Mouse (Mus musculus): Measurements from ENCODE around the gene Fgf4.
A peak's percentile ranks its signal among the peaks of the same experiment; 100 is the strongest.

GRCm38 (mm10) chr7:144846158-144846557 is 1.0 kb upstream of the Fgf4 start:
- peak; percentile 80 for TF ChIP-seq CTCF (IDR thresholded peaks at IDR 0.05; ENCODE audit: insufficient read depth, low read length)
- TF ChIP-seq POLR2A (IDR thresholded peaks at IDR 0.05; ENCODE audit: borderline replicate concordance, extremely low read depth, low read depth, low read length): no peak

Measured in lung, adult 2 months (tissue).